Mouse (Mus musculus) intestine, embryonic 14.5 days (tissue): ENCODE results near the gene Gm20708. TPM values are rescaled to one million over a fixed set of nuclear protein-coding genes. Genes with fewer than 3 reads are reported as not detected.

Experiments
- ATAC-seq: fragments of 200-750 bp; cut with Nextera tagmentation; replicated peaks from 2 replicates; pipeline ENCODE4 v1.8.0; 2017; ENCODE audit warnings: low read depth, moderate number of reproducible peaks, moderate TSS enrichment, moderate library complexity; ENCODE audit not compliant: low FRiP score, low TSS enrichment
- DNase-seq: peaks from one replicate; pipeline ENCODE4 v3.0.0-alpha.2; 2018; ENCODE audit warnings: low spot score
- H3K27ac ChIP-seq: fragments of 300-500 bp; sonication (generic); 2 replicates; pipeline ENCODE4 v1.5.1; 2014; ENCODE audit warnings: low read depth, mild to moderate bottlenecking, control low read depth
- H3K27me3 ChIP-seq: fragments of 300-500 bp; sonication (generic); replicated peaks from 2 replicates; pipeline ENCODE4 v1.6.1; 2014; ENCODE audit warnings: low read length, control low read depth; ENCODE audit not compliant: control insufficient read depth, insufficient read depth
- H3K36me3 ChIP-seq: fragments of 300-500 bp; sonication (generic); 2 replicates; pipeline ENCODE4 v1.6.1; 2014; ENCODE audit warnings: low read length, control low read depth; ENCODE audit not compliant: control insufficient read depth, insufficient read depth
- H3K4me1 ChIP-seq: fragments of 300-500 bp; sonication (generic); replicated peaks from 2 replicates; pipeline ENCODE4 v1.6.1; 2014; ENCODE audit warnings: low read length, control low read depth, mixed read lengths; ENCODE audit not compliant: control insufficient read depth, insufficient read depth
- H3K4me2 ChIP-seq: fragments of 300-500 bp; sonication (generic); 2 replicates; pipeline ENCODE4 v1.6.1; 2014; ENCODE audit warnings: low read length
- H3K4me3 ChIP-seq: fragments of 300-500 bp; sonication (generic); 2 replicates; pipeline ENCODE4 v1.5.1; 2014; ENCODE audit warnings: low read depth, low read length, control low read depth, mixed read lengths
- H3K9ac ChIP-seq: fragments of 300-500 bp; sonication (generic); 2 replicates; pipeline ENCODE4 v1.6.1; 2014; ENCODE audit warnings: mild to moderate bottlenecking, low read length
- H3K9me3 ChIP-seq: fragments of 300-500 bp; sonication (generic); 2 replicates; pipeline ENCODE4 v1.6.1; 2016; ENCODE audit warnings: low read length, control low read depth; ENCODE audit not compliant: control insufficient read depth
- WGBS: fragments of 180-500 bp; shearing (Covaris S2); extraction: QIAGEN DNeasy Blood & Tissue Kit; methylation state at CpG from one replicate; pipeline ENCODE4 v1.1.7; 2014; 5-methylcytosine and 5-hydroxymethylcytosine counted together
- polyA plus RNA-seq: library from polyadenylated mRNA; unstranded; fragments of >200 nt; fragmentation: Nextera tagmentation; extraction: Ambion mirVana; gene quantifications from 2 replicates; pipeline ENCODE4 v1.2.1, GENCODE M21; 2014

The Gm20708 gene
- polyA plus RNA-seq, 1 experiment from 2014 or later: not detected

DNA sequence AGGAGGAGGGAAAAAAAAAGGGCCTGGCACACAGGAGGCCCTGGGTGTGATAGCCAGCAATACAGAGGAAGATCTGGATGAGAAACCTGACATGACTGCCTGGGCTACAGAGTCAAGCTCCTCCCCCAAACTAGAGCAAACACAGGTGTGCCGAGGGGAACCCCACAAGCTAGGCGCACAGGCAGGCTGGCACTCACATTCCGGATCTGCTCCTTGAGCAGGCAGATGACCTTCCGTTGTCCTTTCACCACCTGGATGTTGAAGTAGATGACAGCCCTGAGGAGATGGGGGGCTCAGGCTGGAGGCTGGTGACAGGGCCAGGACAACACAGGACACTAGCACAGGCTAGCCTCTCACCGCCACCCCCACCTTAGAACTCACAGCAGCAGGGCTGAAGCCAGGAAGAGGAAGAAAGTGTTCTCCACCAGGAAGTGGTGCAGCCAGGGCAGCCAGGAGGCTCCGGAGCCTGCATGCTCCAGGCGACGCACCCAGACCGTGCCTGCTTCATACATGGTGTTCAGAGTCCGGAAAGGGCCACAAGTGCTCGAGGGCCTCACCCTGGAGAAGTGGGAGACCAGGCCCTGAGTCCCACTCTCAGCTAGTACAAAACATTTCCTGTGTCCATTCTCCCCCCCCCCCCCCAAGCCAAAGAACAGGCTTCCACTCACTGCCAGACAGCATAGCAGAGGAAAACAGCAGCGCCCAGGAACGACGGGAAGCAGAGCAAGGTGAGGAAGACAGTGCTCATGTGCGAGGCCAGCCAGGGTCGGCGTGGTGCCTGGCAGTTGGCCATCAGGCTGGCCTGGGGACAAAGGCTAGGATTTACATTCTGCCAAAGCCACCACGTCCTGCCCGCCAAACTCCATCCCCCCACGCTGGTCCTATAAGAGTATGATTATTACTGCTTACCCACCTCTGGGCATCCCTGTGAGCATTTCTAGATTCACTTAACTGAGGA lies 40.5 kb upstream of the Gm20708 start:
- Histone ChIP-seq H3K9ac (no peak overlapping the region), H3K36me3 (peaks cover 24% of the 10 kb centered on the region), H3K4me3 (no peak overlapping the region), H3K4me1 (0 out of 2 replicates have a peak, but pooled peaks cover 4% of the 10 kb centered on the region), H3K9me3 (no peaks in the 10 kb centered on the region), H3K27ac (0 out of 2 replicates have a peak overlapping the region, but pooled peaks have one; percentile 11), H3K4me2 (no peak overlapping the region), H3K27me3 (no peaks in the 10 kb centered on the region)
- ATAC-seq (no peak), DNase-seq (no peak)
- WGBS: 73% methylated on average over 20 of the region's 20 CpGs

DNA sequence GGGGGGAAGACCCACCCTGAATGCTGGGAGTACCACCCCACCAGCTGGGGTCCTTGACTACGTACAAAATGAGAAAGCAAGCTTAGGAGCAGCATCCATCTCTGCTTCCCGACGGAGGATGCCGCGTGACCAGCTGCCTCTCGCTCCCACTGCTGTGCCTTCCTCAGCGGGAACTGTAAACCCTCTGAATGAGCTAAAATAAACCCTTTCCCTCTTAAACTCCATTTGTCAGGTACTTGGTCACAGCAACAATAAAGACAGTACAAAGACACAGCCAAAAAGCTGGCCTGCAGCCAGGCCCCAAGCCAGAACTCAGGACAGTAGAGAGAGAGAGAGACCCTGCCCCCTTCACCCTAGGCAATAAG lies 39.8 kb upstream of the Gm20708 start:
- DNase-seq (no peak), ATAC-seq (no peak)
- Histone ChIP-seq H3K9ac (no peak overlapping the region), H3K36me3 (peaks cover 21% of the 10 kb centered on the region), H3K27ac (0 out of 2 replicates have a peak overlapping the region, but pooled peaks have one; percentile 11), H3K27me3 (no peaks in the 10 kb centered on the region), H3K4me1 (0 out of 2 replicates have a peak, but pooled peaks cover 4% of the 10 kb centered on the region), H3K9me3 (no peaks in the 10 kb centered on the region), H3K4me3 (no peak overlapping the region), H3K4me2 (no peak overlapping the region)
- 64% methylated on average over 7 of the region's 7 CpGs for WGBS

DNA sequence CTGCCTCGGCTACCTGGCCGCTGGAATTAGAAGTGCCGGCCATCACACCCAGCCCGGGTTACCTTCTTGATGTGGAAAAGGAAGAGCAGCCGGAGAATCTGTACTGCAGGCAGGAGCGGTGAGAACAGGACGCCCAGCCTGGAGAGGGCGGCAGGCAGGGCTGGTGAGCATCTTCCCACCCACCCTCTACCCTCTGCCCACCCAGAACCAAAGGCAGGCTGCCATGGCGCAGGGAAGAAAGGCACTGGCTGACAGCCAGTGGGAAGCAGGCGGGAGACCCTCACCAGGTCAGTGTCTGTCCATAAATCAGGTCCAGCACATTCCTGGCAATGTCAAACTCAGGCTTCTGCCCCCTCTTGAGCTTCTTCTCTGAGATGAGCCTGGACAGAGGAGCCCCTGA lies 39.1 kb upstream of the Gm20708 start:
- Histone ChIP-seq H3K9me3 (no peaks in the 10 kb centered on the region), H3K4me1 (0 out of 2 replicates have a peak, but pooled peaks cover 4% of the 10 kb centered on the region), H3K36me3 (peaks cover 17% of the 10 kb centered on the region), H3K4me2 (no peak overlapping the region), H3K27me3 (no peaks in the 10 kb centered on the region), H3K27ac (no peak overlapping the region), H3K4me3 (no peak overlapping the region), H3K9ac (no peak overlapping the region)
- DNase-seq (no peak), ATAC-seq (0 out of 2 replicates have a peak, but pooled peaks have one; percentile 25)
- WGBS: 71% methylated on average over 10 of the region's 10 CpGs

DNA sequence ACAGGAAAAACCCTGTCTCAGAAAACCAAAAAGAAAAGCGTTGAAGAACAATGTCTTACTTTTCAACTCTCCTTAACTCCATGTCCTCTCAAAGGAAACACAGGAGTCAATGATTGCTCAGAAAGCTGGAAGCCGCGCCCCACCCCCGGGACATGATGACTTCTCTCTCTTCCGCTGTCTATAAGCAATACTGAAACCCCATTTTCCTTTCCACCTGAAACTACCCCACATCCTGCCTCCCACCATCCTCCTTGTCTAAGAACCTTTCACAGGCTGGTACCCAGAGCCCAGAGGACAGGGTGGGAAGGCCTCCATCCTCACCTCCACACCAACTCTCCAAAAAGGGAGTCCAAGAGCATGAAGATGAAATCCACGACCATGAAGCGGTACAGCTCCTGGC lies 37.1 kb upstream of the Gm20708 start:
- ATAC-seq (no peak), DNase-seq (no peak)
- no peak overlapping the region for H3K4me3 ChIP-seq
- no peak overlapping the region for H3K27ac ChIP-seq
- H3K9ac ChIP-seq: no peak overlapping the region
- H3K9me3 ChIP-seq: no peaks in the 10 kb centered on the region
- no peaks in the 10 kb centered on the region for H3K27me3 ChIP-seq
- H3K4me1 ChIP-seq: 0 out of 2 replicates have a peak, but pooled peaks cover 4% of the 10 kb centered on the region
- H3K4me2 ChIP-seq: no peak overlapping the region
- 94% methylated on average over 7 of the region's 7 CpGs for WGBS
- peaks cover 14% of the 10 kb centered on the region for H3K36me3 ChIP-seq

DNA sequence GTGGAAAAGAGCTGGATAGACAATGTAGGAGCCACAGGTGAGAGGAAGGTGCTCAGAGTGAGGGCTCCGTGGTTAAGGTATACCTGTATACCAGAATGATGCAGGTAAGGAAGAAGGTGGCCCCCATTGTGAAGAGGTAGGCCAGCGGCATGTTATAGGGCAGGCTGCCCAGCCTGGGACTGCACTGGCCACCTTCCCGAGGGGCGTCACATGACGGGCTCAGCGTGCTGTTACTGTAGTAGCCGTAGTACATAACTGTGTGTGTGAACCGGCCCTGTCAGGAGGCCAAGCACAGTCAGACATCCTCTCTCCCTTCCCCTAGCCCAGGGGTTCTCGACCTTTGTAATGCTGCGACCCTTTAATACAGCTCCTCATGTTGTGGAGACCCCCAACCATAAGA lies 34.5 kb upstream of the Gm20708 start:
- Histone ChIP-seq H3K9ac (no peak overlapping the region), H3K27me3 (no peaks in the 10 kb centered on the region), H3K9me3 (no peaks in the 10 kb centered on the region), H3K4me2 (no peak overlapping the region), H3K4me3 (no peak overlapping the region), H3K4me1 (peaks cover 10% of the 10 kb centered on the region), H3K27ac (no peak overlapping the region), H3K36me3 (peaks cover 14% of the 10 kb centered on the region; the same call in 1 of the 2 replicates)
- WGBS: 91% methylated on average over 10 of the region's 10 CpGs
- no peak for DNase-seq
- ATAC-seq: no peak

DNA sequence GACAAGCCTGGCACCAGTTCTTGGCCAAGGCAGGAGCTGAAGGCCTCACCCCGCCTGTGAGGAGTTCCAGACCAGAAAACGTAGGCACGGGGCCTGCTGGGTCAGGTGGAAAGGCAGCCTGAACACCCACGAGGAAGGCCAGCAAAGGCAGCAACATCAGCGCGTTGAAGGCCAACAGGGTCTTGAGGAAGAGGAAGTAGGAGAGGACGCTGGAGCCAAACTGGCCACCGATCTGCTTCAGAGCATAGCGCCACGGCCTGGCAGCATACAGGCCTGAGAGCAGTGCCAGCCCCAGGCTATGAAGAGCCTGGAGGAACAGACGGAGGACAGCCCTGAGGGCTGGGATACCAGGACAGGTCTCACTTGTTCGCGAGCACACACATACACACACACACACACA lies 33.9 kb upstream of the Gm20708 start:
- Histone ChIP-seq H3K9ac (no peak overlapping the region), H3K4me2 (no peak overlapping the region), H3K4me3 (no peak overlapping the region), H3K27ac (no peak overlapping the region), H3K4me1 (peaks cover 13% of the 10 kb centered on the region), H3K36me3 (peaks cover 14% of the 10 kb centered on the region; the same call in 1 of the 2 replicates), H3K27me3 (no peaks in the 10 kb centered on the region), H3K9me3 (no peaks in the 10 kb centered on the region)
- WGBS: 90% methylated on average over 13 of the region's 13 CpGs
- DNase-seq: no peak
- ATAC-seq: no peak

DNA sequence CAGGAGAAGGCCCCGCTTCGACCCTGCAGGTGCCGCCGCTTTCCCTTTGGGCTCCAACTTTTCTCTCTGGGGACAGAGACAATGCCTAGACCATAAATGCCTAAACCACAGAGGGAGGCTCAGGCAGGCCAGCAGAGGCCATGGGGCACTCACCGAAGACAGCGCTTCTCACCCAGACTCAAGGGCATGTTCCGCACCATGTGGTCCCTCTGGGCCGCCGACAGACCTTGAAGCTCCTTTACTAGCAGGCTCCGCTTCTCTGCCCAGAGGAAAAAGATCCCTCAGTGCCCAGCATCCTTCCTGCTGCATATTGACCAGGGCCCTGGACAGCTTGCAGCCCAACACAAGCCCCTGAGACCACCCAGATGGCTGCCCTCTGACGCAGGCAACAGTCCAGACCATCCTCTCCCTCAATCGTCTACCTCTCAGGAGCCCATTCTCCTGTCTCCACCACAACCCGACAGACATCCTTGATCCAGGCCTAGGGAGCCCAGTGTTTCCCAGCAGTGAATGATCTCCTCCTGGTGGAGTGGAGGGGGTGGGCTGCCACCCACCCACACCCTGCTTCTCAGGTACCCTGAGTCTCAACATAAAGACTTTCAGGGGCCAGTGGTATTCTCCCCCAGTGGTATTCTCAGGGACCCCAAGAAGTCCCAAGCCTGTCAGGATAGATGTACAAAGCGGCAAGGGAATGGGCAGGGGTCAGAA lies 33.2 kb upstream of the Gm20708 start:
- 91% methylated on average over 14 of the region's 14 CpGs for WGBS
- no peak overlapping the region for H3K4me2 ChIP-seq
- peaks cover 14% of the 10 kb centered on the region; the same call in 1 of the 2 replicates for H3K36me3 ChIP-seq
- peaks cover 20% of the 10 kb centered on the region for H3K4me1 ChIP-seq
- H3K27me3 ChIP-seq: no peaks in the 10 kb centered on the region
- no peak overlapping the region for H3K9ac ChIP-seq
- DNase-seq: no peak
- no peak overlapping the region for H3K27ac ChIP-seq
- H3K9me3 ChIP-seq: no peaks in the 10 kb centered on the region
- no peak overlapping the region for H3K4me3 ChIP-seq
- ATAC-seq: no peak

DNA sequence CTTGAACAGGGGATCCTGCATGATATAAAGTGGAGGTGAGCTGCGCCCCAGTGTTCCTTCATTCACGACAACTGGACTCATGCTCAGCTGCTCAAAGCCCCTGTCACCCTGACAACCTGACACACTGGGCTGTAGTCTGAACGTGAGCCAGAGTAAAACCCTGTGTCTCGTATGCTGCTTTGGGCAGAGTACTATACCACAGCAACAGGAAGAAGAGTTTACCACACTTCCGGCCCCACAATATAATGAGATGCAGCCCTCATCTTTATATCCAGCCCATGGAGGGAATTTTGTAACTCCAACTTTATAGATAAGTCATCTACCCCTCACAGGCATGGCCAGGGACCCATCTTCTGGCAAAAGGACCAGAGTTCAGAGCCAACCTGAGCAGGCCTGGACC lies 32.4 kb upstream of the Gm20708 start:
- Histone ChIP-seq H3K27me3 (no peaks in the 10 kb centered on the region), H3K9ac (no peak overlapping the region), H3K4me1 (peaks cover 27% of the 10 kb centered on the region), H3K36me3 (peaks cover 14% of the 10 kb centered on the region; the same call in 1 of the 2 replicates), H3K9me3 (no peaks in the 10 kb centered on the region), H3K27ac (no peak overlapping the region), H3K4me2 (no peak overlapping the region), H3K4me3 (no peak overlapping the region)
- DNase-seq (no peak), ATAC-seq (no peak)
- 84% methylated on average over 5 of the region's 5 CpGs for WGBS
